Mouse (Mus musculus): ENCODE measurements at regions not wholly inside any gene's neighbourhood (a gene's known extent, or its start where the extent isn't known, plus 50 kb on each side); places are given as distances from the start of the nearest gene placed in this dataset.

GRCm38 (mm10) chr15:6934564-6934980 is 59.8 kb upstream of the Osmr start:
- DNase-seq (ENCODE audit: low read depth) = no peak

GRCm38 (mm10) chr15:6941491-6941890 is 66.7 kb upstream of the Osmr start:
- DNase-seq (ENCODE audit: low read depth) = no peak

- DNase-seq (ENCODE audit: low read depth) = peak; percentile 3
Observed at GRCm38 (mm10) chr15:6949236-6949635, 74.5 kb upstream of the Osmr start.

DNA sequence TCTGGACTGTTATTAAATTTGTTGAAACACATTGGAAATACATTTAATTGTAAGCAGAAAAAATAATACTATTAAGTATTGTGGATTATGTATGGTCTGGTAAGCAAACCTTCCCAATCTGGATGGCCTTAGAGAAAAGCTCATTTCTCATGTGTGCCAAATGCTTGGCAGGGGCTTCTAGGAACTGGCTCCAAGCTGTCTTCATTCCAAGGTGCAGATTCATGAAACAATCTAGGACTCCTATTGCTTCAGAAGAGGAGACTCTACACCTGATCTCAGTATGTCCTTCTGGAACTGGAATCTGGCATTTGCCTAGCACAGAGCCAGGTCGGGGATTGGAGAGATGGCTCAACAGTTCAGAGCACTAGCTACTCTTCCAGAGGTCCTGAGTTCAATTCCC is 74.9 kb upstream of the Osmr start:
- DNase-seq (ENCODE audit: low read depth) = no peak

GRCm38 (mm10) chr15:6950503-6950902 is 75.7 kb upstream of the Osmr start:
- peak; percentile 30 for DNase-seq (ENCODE audit: low read depth)

DNA sequence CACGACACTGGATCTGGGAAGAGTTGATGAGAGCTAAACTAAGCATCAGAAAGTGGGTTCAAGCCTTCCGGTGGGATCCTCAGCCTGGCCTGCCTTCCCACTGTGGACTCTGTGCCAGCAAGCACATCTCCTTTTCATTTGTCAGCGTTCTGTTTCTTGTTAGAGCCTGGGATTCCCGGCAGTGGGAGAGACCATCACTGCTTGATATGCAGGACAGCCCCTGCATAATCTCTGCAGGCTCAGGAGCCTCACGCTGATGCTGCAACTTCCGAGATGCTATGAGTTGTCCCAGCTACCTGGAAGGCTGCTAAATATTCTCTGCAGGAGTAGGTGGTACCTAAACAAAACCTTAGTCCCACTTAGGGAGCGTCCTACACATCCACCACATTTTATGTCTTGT is 78.8 kb upstream of the Osmr start:
- DNase-seq (ENCODE audit: low read depth) = no peak

GRCm38 (mm10) chr15:6953970-6954791 is 79.4 kb upstream of the Osmr start:
- no peak for DNase-seq (ENCODE audit: low read depth)

DNA sequence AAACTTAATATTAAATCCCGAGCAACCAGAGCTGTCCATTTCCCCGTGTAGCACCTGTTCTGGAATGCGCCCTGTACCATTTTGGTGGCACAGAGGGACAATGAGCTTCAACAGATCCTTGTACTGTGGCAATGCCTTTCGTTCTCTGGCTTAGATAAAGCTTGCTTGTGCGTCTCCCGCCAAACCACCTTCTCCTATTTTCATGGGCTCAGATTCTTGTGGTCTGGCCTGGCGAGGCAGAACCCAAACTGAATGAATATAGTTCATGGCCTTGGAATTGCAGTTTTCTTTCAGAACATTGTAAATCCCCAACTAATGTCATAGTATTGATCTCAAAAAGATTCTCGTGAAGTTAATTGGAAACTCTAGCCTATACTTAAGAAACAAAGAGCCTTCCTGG is 85.1 kb upstream of the Osmr start:
- DNase-seq (ENCODE audit: low read depth) = no peak

- DNase-seq (ENCODE audit: low read depth) = no peak
Observed at GRCm38 (mm10) chr15:6960753-6961746, 86.3 kb upstream of the Osmr start.

- DNase-seq (ENCODE audit: low read depth) = no peak
Observed at GRCm38 (mm10) chr15:6964635-6965034, 89.9 kb upstream of the Osmr start.

DNA sequence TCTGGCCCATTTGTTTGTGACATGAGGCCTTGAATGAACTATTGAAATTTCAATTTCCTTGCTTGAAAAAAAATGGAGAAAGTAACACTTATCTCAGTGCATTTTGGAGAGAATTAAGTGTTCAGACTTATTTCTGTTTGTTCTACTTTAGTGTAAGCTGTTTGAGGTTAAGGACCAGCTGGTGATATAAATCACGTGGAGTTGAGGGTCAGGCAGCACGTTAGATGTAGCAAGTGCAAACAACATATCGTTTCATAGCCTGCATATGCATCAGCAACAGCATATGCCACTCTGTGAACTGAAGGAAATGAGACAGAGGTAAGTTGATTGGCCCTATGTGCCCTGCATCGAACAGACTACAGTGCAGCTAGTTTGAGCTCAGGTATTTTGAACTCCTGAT is 90.7 kb upstream of the Osmr start:
- no peak for DNase-seq (ENCODE audit: low read depth)

DNA sequence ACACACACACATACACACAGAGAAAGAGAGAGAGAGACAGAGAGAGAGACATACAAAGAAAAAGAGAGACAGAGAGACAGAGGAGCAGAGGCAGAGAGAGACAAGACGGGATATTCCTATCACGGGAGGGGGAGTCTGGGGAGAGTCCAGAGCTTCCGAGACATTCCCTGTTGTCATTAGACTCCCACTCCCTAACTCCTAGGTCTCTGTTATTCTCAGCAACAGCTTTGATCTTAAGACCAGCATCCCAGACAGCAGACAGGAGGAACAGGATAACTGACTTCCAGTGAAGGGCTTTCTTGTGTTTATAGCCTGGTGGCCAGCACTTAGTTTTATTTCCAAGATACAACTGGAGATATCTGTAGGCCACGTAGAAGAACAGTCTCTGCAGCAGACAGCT is 99.6 kb upstream of the Osmr start:
- DNase-seq (ENCODE audit: low read depth) = no peak

GRCm38 (mm10) chr15:6981430-6981829 is 106.7 kb upstream of the Osmr start:
- DNase-seq (ENCODE audit: low read depth) = no peak

- DNase-seq (ENCODE audit: low read depth) = no peak
Observed at GRCm38 (mm10) chr15:6983320-6983719, 107.1 kb upstream of the Lifr start.

DNA sequence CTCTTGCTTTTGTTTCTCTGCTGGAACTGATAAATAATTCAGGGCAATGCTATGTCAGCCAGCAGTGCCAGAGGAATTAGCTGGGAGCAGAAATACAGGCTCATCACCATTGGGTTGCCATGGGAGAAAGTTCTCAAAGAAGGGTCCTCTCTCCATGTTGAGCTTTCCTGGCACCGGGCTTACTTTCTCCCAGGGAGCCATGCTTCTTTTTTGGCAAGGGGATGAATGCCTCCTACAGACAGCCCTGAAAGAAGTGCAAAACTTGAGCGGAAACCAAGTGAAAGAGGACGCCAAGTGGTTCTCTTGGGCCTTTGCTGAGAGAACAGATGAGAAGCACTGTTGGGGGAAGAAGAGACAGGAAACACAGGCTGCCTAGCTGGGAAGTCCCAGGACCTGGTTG is 102.2 kb upstream of the Lifr start:
- DNase-seq (ENCODE audit: low read depth) = no peak

- DNase-seq (ENCODE audit: low read depth) = no peak
Observed at GRCm38 (mm10) chr15:6989094-6989493, 101.3 kb upstream of the Lifr start.

- DNase-seq (ENCODE audit: low read depth) = no peak
Observed at GRCm38 (mm10) chr15:6993226-6993625, 97.2 kb upstream of the Lifr start.

- DNase-seq (ENCODE audit: low read depth) = no peak
Observed at GRCm38 (mm10) chr15:6995246-6995645, 95.2 kb upstream of the Lifr start.

- no peak for DNase-seq (ENCODE audit: low read depth)
Observed at GRCm38 (mm10) chr15:6997871-6998270, 92.5 kb upstream of the Lifr start.

DNA sequence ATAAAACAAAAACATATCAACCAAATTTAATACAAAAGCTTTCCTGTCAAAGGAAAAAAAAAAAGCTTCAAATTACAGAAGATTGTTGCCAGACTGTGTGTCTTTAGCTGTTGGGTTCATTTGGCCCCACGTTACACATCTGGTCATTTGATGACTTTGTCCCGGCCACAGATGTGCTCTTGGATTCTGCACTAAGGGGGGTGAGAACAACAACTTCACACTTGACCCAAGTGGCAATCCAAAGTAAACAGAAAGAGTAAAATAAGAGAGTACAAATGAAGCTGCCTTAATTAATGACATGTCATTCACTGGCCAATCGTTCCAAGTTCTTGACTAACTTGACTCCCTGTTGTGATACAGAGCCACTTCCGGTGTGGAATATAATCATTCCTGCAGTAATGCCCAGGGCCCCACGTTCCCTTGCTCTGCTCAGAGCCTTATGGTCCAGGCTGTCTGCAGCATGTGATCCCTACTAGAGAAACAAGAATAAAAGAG is 91.8 kb upstream of the Lifr start:
- DNase-seq (ENCODE audit: low read depth) = no peak

GRCm38 (mm10) chr15:6999667-7000066 is 90.7 kb upstream of the Lifr start:
- no peak for DNase-seq (ENCODE audit: low read depth)

GRCm38 (mm10) chr15:7002226-7002625 is 88.2 kb upstream of the Lifr start:
- DNase-seq (ENCODE audit: low read depth) = no peak

DNA sequence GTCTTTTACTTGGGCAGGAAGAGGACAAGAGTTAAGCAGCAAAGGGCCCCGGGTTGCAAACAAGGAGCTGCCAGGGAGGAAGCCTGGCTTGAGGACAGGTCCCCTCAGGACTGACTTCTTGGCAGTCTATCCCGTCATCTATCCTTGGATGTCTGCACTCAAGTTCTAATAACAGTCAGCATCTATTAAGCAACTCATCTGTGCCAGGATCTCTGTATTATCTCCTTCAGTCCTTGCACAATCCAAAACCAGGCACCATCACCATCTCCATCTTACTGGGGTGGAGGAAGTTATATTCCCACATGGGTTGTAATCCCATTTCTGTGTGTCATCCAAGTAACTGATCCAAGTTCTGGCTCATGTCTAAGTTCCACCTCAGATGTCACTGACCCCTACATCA is 87.1 kb upstream of the Lifr start:
- DNase-seq (ENCODE audit: low read depth) = no peak

Data from 416B (cell line).